Mouse (Mus musculus) liver, embryonic 11.5 days (tissue): Measurements from ENCODE around the gene Atf5. TPM values are rescaled to one million over a fixed set of nuclear protein-coding genes. Genes with fewer than 3 reads are reported as not detected.

Experiments used
- ATAC-seq: fragments of 200-750 bp; cut with Nextera tagmentation; replicated peaks from 2 replicates; pipeline ENCODE4 v1.8.0; 2017; ENCODE audit warnings: moderate number of reproducible peaks, mild to moderate bottlenecking, moderate TSS enrichment, moderate library complexity; ENCODE audit not compliant: low FRiP score
- DNase-seq: peaks from one replicate; pipeline ENCODE4 v3.0.0-alpha.2; 2017; ENCODE audit warnings: low spot score
- H3K27ac ChIP-seq: fragments of 300-500 bp; sonication (generic); 2 replicates; pipeline ENCODE4 v1.5.1; 2014; ENCODE audit warnings: mild to moderate bottlenecking, low read depth, low read length, control low read depth
- H3K27me3 ChIP-seq: fragments of 300-500 bp; sonication (generic); replicated peaks from 2 replicates; pipeline ENCODE4 v1.6.1; 2014; ENCODE audit warnings: low read length, mixed read lengths; ENCODE audit not compliant: control insufficient read depth, insufficient read depth
- H3K36me3 ChIP-seq: fragments of 300-500 bp; sonication (generic); 2 replicates; pipeline ENCODE4 v1.6.1; 2014; ENCODE audit warnings: mild to moderate bottlenecking, low read length, moderate library complexity, mixed read lengths; ENCODE audit not compliant: control insufficient read depth, insufficient read depth
- H3K4me1 ChIP-seq: fragments of 300-500 bp; sonication (generic); replicated peaks from 2 replicates; pipeline ENCODE4 v1.6.1; 2014; ENCODE audit warnings: low read length, mixed read lengths; ENCODE audit not compliant: control insufficient read depth, insufficient read depth
- H3K4me2 ChIP-seq: fragments of 300-500 bp; sonication (generic); 2 replicates; pipeline ENCODE4 v1.6.1; 2014; ENCODE audit warnings: mild to moderate bottlenecking, control low read depth, moderate library complexity
- H3K4me3 ChIP-seq: fragments of 300-500 bp; sonication (generic); 2 replicates; pipeline ENCODE4 v1.5.1; 2014; ENCODE audit warnings: low read depth, low read length, control low read depth
- H3K9ac ChIP-seq: fragments of 300-500 bp; sonication (generic); 2 replicates; pipeline ENCODE4 v1.6.1; 2014; ENCODE audit warnings: low read depth, low read length, control low read depth
- H3K9me3 ChIP-seq: fragments of 300-500 bp; sonication (generic); 2 replicates; pipeline ENCODE4 v1.6.1; 2016; ENCODE audit warnings: low read length, inconsistent platforms, mixed read lengths; ENCODE audit not compliant: control insufficient read depth
- WGBS: fragments of 180-500 bp; shearing (Covaris S2); extraction: QIAGEN DNeasy Blood & Tissue Kit; methylation state at CpG from one replicate; pipeline ENCODE4 v1.1.7; 2014; 5-methylcytosine and 5-hydroxymethylcytosine counted together
- polyA plus RNA-seq: library from polyadenylated mRNA; unstranded; fragments of >200 nt; fragmentation: Nextera tagmentation; extraction: Ambion mirVana; gene quantifications from 2 replicates; pipeline ENCODE4 v1.2.1, GENCODE M21; 2014

The Atf5 gene
- polyA plus RNA-seq, 1 experiment from 2014 or later = 3.9 TPM

GRCm38 (mm10) chr7:44836016-44836404 is 19.6 kb upstream of the Atf5 start:
- Histone ChIP-seq H3K9me3 (no peaks in the 10 kb centered on the region), H3K36me3 (peaks cover 8% of the 10 kb centered on the region), H3K27ac (no peak overlapping the region), H3K4me1 (peaks cover 14% of the 10 kb centered on the region), H3K27me3 (peaks cover 11% of the 10 kb centered on the region), H3K9ac (no peak overlapping the region), H3K4me2 (no peak overlapping the region), H3K4me3 (no peak overlapping the region)
- 47% methylated on average over 3 of the region's 3 CpGs for WGBS
- ATAC-seq = no peak
- DNase-seq = no peak

- Histone ChIP-seq H3K36me3 (peaks cover 10% of the 10 kb centered on the region), H3K4me1 (peaks cover 14% of the 10 kb centered on the region), H3K4me2 (no peak overlapping the region), H3K27ac (no peak overlapping the region), H3K9ac (no peak overlapping the region), H3K4me3 (no peak overlapping the region), H3K9me3 (no peaks in the 10 kb centered on the region), H3K27me3 (peaks cover 11% of the 10 kb centered on the region)
- ATAC-seq (no peak), DNase-seq (no peak)
- WGBS = 88% methylated on average over 1 of the region's 1 CpGs
Measured at GRCm38 (mm10) chr7:44835373-44836015, 19.0 kb upstream of the Atf5 start.

GRCm38 (mm10) chr7:44832763-44833162 is 16.3 kb upstream of the Atf5 start:
- DNase-seq = no peak
- Histone ChIP-seq H3K36me3 (peaks cover 35% of the 10 kb centered on the region), H3K27me3 (no peaks in the 10 kb centered on the region)

GRCm38 (mm10) chr7:44828706-44829105 is 12.2 kb upstream of the Atf5 start:
- Histone ChIP-seq H3K4me1 (peaks cover 9% of the 10 kb centered on the region), H3K9me3 (no peaks in the 10 kb centered on the region), H3K36me3 (peaks cover 44% of the 10 kb centered on the region), H3K4me3 (no peak overlapping the region), H3K27me3 (no peaks in the 10 kb centered on the region), H3K9ac (no peak overlapping the region), H3K4me2 (no peak overlapping the region), H3K27ac (no peak overlapping the region)
- ATAC-seq (no peak), DNase-seq (no peak)
- 88% methylated on average over 5 of the region's 5 CpGs for WGBS

More at GRCm38 (mm10) chr7:44832763-44833162, 16.3 kb upstream of the Atf5 start:
- Histone ChIP-seq H3K9me3 (no peaks in the 10 kb centered on the region), H3K27ac (no peak overlapping the region), H3K4me3 (no peak overlapping the region), H3K4me1 (no peaks in the 10 kb centered on the region), H3K9ac (no peak overlapping the region), H3K4me2 (no peak overlapping the region)
- 78% methylated on average over 4 of the region's 4 CpGs for WGBS
- ATAC-seq = no peak

- Histone ChIP-seq H3K4me2 (no peak overlapping the region), H3K27ac (no peak overlapping the region), H3K27me3 (no peaks in the 10 kb centered on the region), H3K9me3 (no peaks in the 10 kb centered on the region), H3K4me1 (peaks cover 24% of the 10 kb centered on the region), H3K4me3 (no peak overlapping the region), H3K36me3 (peaks cover 44% of the 10 kb centered on the region), H3K9ac (no peak overlapping the region)
- WGBS = 85% methylated on average over 3 of the region's 3 CpGs
- ATAC-seq = no peak
- no peak for DNase-seq
Measured at GRCm38 (mm10) chr7:44826771-44827170, 10.3 kb upstream of the Atf5 start.

- WGBS = 25% methylated on average over 3 of the region's 3 CpGs
- no peak overlapping the region for H3K9ac ChIP-seq
- H3K4me2 ChIP-seq = no peak overlapping the region
- H3K4me1 ChIP-seq = peaks cover 43% of the 10 kb centered on the region
- DNase-seq = peak; percentile 59
- H3K9me3 ChIP-seq = no peaks in the 10 kb centered on the region
- no peak overlapping the region for H3K4me3 ChIP-seq
- H3K27ac ChIP-seq = no peak overlapping the region
- peak; percentile 51; the same call in 1 of the 2 replicates for ATAC-seq
- H3K27me3 ChIP-seq = no peaks in the 10 kb centered on the region
- H3K36me3 ChIP-seq = peaks cover 34% of the 10 kb centered on the region
Measured at GRCm38 (mm10) chr7:44824872-44825271, 8.4 kb upstream of the Atf5 start.

- Histone ChIP-seq H3K27me3 (no peaks in the 10 kb centered on the region), H3K4me2 (no peak overlapping the region), H3K4me1 (peaks cover 56% of the 10 kb centered on the region), H3K9ac (no peak overlapping the region), H3K9me3 (no peaks in the 10 kb centered on the region), H3K36me3 (peaks cover 22% of the 10 kb centered on the region), H3K4me3 (no peak overlapping the region), H3K27ac (no peak overlapping the region)
- no peak for ATAC-seq
- DNase-seq = no peak
- WGBS = 40% methylated on average over 7 of the region's 7 CpGs
Measured at GRCm38 (mm10) chr7:44823409-44823808, 7.0 kb upstream of the Atf5 start.

GRCm38 (mm10) chr7:44821666-44822448 is 5.4 kb upstream of the Atf5 start:
- peak; percentile 28 for DNase-seq
- peaks cover 20% of the 10 kb centered on the region for H3K36me3 ChIP-seq
- 70% methylated on average over 7 of the region's 7 CpGs for WGBS

More at GRCm38 (mm10) chr7:44821666-44822448, 5.4 kb upstream of the Atf5 start:
- H3K27ac ChIP-seq = no peak overlapping the region
- H3K4me3 ChIP-seq = no peak overlapping the region
- no peaks in the 10 kb centered on the region for H3K9me3 ChIP-seq
- no peaks in the 10 kb centered on the region for H3K27me3 ChIP-seq
- no peak for ATAC-seq
- peaks cover 67% of the 10 kb centered on the region for H3K4me1 ChIP-seq
- H3K9ac ChIP-seq = no peak overlapping the region
- H3K4me2 ChIP-seq = no peak overlapping the region; the same call in 1 of the 2 replicates
